Mouse (Mus musculus) bone marrow macrophage, adult 2 months (primary cell): ENCODE results near the gene Cbl. TPM values are rescaled to one million over a fixed set of nuclear protein-coding genes. Genes with fewer than 3 reads are reported as not detected.

ENCODE experiments used
- H3K27ac ChIP-seq: 2 replicates; pipeline ENCODE4 v1.5.1; 2012; ENCODE audit warnings: low read depth, low read length; ENCODE audit not compliant: insufficient read depth
- H3K4me1 ChIP-seq: 2 replicates; pipeline ENCODE4 v1.6.1; 2012; ENCODE audit warnings: low read length; ENCODE audit not compliant: control insufficient read depth, insufficient read depth
- H3K4me3 ChIP-seq: 2 replicates; pipeline ENCODE4 v1.5.1; 2012; ENCODE audit warnings: mild to moderate bottlenecking, low read length, moderate library complexity; ENCODE audit not compliant: insufficient read depth
- CTCF ChIP-seq: IDR thresholded peaks from 2 replicates; pipeline ENCODE4 v1.5.1; 2012; ENCODE audit warnings: low read depth, mild to moderate bottlenecking, low read length, moderate library complexity
- POLR2A ChIP-seq: IDR thresholded peaks from 2 replicates; pipeline ENCODE4 v1.6.1; 2012; ENCODE audit warnings: mild to moderate bottlenecking, low read depth, low read length, borderline replicate concordance
- polyA plus RNA-seq: library from polyadenylated mRNA; stranded (reverse); fragments of >200 nt; gene quantifications from 2 replicates; pipeline ENCODE4 v1.2.4, GENCODE M21; 2012; ENCODE audit not compliant: missing spikeins, insufficient read depth, insufficient read length

The Cbl gene
- polyA plus RNA-seq, 1 experiment = 143 TPM

GRCm38 (mm10) chr9:44192794-44193193, 41.1 kb downstream of the Cbl start:
- Histone ChIP-seq H3K4me3 (no peak overlapping the region), H3K4me1 (peaks cover 46% of the 10 kb centered on the region), H3K27ac (no peak overlapping the region)
- TF ChIP-seq CTCF (no peak), POLR2A (no peak)

GRCm38 (mm10) chr9:44192312-44192711, 41.5 kb downstream of the Cbl start:
- H3K27ac ChIP-seq = no peak overlapping the region
- H3K4me1 ChIP-seq = peaks cover 46% of the 10 kb centered on the region
- TF ChIP-seq CTCF (no peak), POLR2A (no peak)
- no peak overlapping the region for H3K4me3 ChIP-seq

- Histone ChIP-seq H3K4me1 (peaks cover 41% of the 10 kb centered on the region), H3K27ac (peak overlapping the region; percentile 45; the same call in 1 of the 2 replicates), H3K4me3 (no peak overlapping the region)
- no peak for TF ChIP-seq CTCF
Observed at GRCm38 (mm10) chr9:44191166-44191565, 42.7 kb downstream of the Cbl start.

GRCm38 (mm10) chr9:44188223-44188622, 45.6 kb downstream of the Cbl start:
- H3K4me1 ChIP-seq = peaks cover 19% of the 10 kb centered on the region
- H3K4me3 ChIP-seq = no peak overlapping the region
- no peak overlapping the region for H3K27ac ChIP-seq
- TF ChIP-seq CTCF (no peak), POLR2A (no peak)

GRCm38 (mm10) chr9:44182260-44182659, 51.6 kb downstream of the Cbl start:
- TF ChIP-seq POLR2A = no peak
- TF ChIP-seq CTCF = no peak
- Histone ChIP-seq H3K4me1 (peaks cover 20% of the 10 kb centered on the region), H3K27ac (no peak overlapping the region), H3K4me3 (no peak overlapping the region)

- peaks cover 25% of the 10 kb centered on the region for H3K4me1 ChIP-seq
- no peak overlapping the region for H3K27ac ChIP-seq
- no peak overlapping the region for H3K4me3 ChIP-seq
- TF ChIP-seq CTCF = no peak
- TF ChIP-seq POLR2A = no peak
Observed at GRCm38 (mm10) chr9:44181537-44181936, 52.3 kb downstream of the Cbl start.

GRCm38 (mm10) chr9:44178811-44179210, 55.0 kb downstream of the Cbl start:
- TF ChIP-seq POLR2A = no peak
- TF ChIP-seq CTCF = no peak
- peaks cover 34% of the 10 kb centered on the region for H3K4me1 ChIP-seq
- H3K4me3 ChIP-seq = no peak overlapping the region
- no peak overlapping the region for H3K27ac ChIP-seq

GRCm38 (mm10) chr9:44178389-44178788, 55.5 kb downstream of the Cbl start:
- H3K4me1 ChIP-seq = peaks cover 34% of the 10 kb centered on the region
- no peak overlapping the region for H3K4me3 ChIP-seq
- TF ChIP-seq CTCF (peak; percentile 15; the same call in 1 of the 2 replicates), POLR2A (no peak)

GRCm38 (mm10) chr9:44177405-44177804, 56.4 kb downstream of the Cbl start:
- no peak for TF ChIP-seq CTCF
- no peak for TF ChIP-seq POLR2A
- Histone ChIP-seq H3K27ac (no peak overlapping the region), H3K4me3 (no peak overlapping the region), H3K4me1 (peaks cover 31% of the 10 kb centered on the region)

More at GRCm38 (mm10) chr9:44178389-44178788, 55.5 kb downstream of the Cbl start:
- H3K27ac ChIP-seq = no peak overlapping the region

GRCm38 (mm10) chr9:44175957-44176356, 57.9 kb downstream of the Cbl start:
- no peak overlapping the region for H3K4me3 ChIP-seq
- TF ChIP-seq CTCF (no peak), POLR2A (no peak)
- peaks cover 36% of the 10 kb centered on the region for H3K4me1 ChIP-seq
- H3K27ac ChIP-seq = peak overlapping the region; percentile 29

- H3K27ac ChIP-seq = peak overlapping the region; percentile 29
- peaks cover 38% of the 10 kb centered on the region for H3K4me1 ChIP-seq
- H3K4me3 ChIP-seq = no peak overlapping the region
- TF ChIP-seq POLR2A = no peak
- TF ChIP-seq CTCF = no peak
Observed at GRCm38 (mm10) chr9:44175556-44175955, 58.3 kb downstream of the Cbl start.
